Mouse (Mus musculus): ENCODE data around the gene Mga. TPM values are rescaled to one million over a fixed set of nuclear protein-coding genes. Genes with fewer than 3 reads are reported as not detected.

Mga gene
- total RNA-seq, 2 experiments from 2014 or later, result 56.2 to 74.1 TPM

DNA sequence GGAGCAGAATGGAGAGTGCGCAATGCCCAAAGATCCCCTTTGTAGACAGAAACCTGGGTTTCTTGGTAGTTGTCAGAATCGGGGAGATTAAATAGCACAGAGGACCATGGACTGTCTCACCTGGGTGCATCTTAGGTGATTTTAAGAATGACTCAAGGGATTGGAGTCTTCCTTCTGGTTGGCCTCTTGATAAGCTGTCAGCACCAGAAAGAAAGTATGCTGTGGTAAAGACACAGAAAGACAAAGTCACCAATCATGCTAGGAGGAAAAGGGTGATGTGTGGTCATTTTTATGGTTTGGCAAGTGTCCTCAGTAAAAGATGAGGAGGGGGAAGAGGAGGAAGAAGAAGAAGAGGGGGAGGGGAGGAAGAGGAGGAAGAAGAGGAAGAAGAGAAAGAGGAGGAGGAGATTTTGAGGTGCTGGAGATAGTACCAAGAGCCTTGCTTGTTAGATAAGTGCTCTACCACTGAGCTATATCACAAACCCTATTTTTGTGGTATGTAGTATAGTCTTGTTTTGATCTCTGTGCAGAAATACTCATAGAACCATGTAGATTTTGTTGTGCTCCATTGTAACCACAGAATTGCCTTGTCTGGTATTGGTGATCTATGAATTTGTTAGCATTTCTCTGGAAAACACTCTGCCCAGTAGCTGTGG, 116.9 kb downstream of the Mga start:
- intact Hi-C loops (cut with DNase I), result no loop called here
- DNase-seq (ENCODE audit: low spot score in 2 of 2), result no peak

GRCm38 (mm10) chr2:120015882-120016281, 118.9 kb downstream of the Mga start:
- intact Hi-C loops (cut with DNase I), result no loop called here
- DNase-seq (ENCODE audit: low spot score in 2 of 2), result no peak

GRCm38 (mm10) chr2:120017599-120017998, 120.6 kb downstream of the Mga start:
- intact Hi-C loops (cut with DNase I), result no loop called here
- DNase-seq (ENCODE audit: low spot score in 2 of 2), result no peak

Small RNA genes within 50 kb of the gene (microRNA-seq; reads per million reads assigned to microRNA genes)
- not detected for gene Mir7665

Other genes starting within 250 kb of the Mga start
- gene Ndufaf1, start 234.4 kb upstream of the Mga start, total RNA-seq (2021), result 10 to 100 TPM; 28.4 to 29.3 TPM
- gene Rtf1, start 222.2 kb upstream of the Mga start, total RNA-seq (2021), result 10 to 100 TPM; 57.8 to 62.8 TPM
- gene Itpka, start 154.9 kb upstream of the Mga start, total RNA-seq (2021), result 100 to 1,000 TPM; 199 to 221 TPM
- gene Ltk, start 136.8 kb upstream of the Mga start, total RNA-seq (2021), result 10 to 100 TPM; 18.8 to 23.4 TPM
- gene Rpap1, start 109.7 kb upstream of the Mga start, total RNA-seq (2021), result 10 to 100 TPM; 19.4 to 20.6 TPM
- gene Tyro3, start 99.5 kb upstream of the Mga start, total RNA-seq (2021), result 100 to 1,000 TPM; 191 to 198 TPM
- 10 to 100 TPM; 41.6 to 66.9 TPM for gene Mapkbp1, start 75.5 kb downstream of the Mga start, total RNA-seq (2021)
- 1 to 10 TPM; 3.4 to 4.8 TPM for gene Jmjd7, start 130.3 kb downstream of the Mga start, total RNA-seq (2021)
- gene Gm28042, start 130.3 kb downstream of the Mga start, total RNA-seq (2021), result under 1 TPM in 1 of 2 experiments, not detected in 1; 0.84 TPM
- gene Pla2g4b, start 136.2 kb downstream of the Mga start, total RNA-seq (2021), result 1 to 10 TPM; 1.4 to 3.7 TPM

Measured in left cerebral cortex, postnatal 36 days (tissue).